Mouse (Mus musculus): ENCODE measurements at regions not wholly inside any gene's neighbourhood (a gene's known extent, or its start where the extent isn't known, plus 50 kb on each side); places are given as distances from the start of the nearest gene placed in this dataset.

DNA sequence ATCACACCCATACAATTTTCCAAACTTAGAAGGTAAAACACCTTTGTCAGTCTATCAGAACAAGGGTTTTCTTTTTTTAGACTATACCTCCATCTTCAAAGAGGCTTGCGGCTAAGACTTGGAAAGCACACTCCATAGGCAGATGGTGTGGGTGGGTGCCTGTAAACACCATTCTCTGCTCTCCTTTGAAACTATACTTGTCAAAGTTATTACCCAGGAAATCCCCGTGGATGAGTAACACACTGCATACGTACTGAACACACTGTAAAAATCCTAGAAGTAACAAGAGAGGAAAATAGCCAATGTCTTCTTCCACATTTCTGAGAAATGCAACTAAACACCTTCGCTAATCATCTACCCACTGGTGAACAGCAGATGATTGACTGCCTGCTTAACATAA, 464.0 kb upstream of the Adam24 start:
- H3K4me3 ChIP-seq (ENCODE audit: low read depth, low read length) = no peak overlapping the region
- no peaks in the 10 kb centered on the region for H3K36me3 ChIP-seq (ENCODE audit: control insufficient read depth, insufficient read depth, low read length)
- no peak overlapping the region for H3K27ac ChIP-seq (ENCODE audit: low read depth, low read length)
- no peaks in the 10 kb centered on the region for H3K27me3 ChIP-seq (ENCODE audit: control insufficient read depth, insufficient read depth, low read length)
- H3K4me1 ChIP-seq (ENCODE audit: control insufficient read depth, insufficient read depth, low read length) = no peaks in the 10 kb centered on the region
- ATAC-seq (replicated peaks; ENCODE audit: insufficient number of reproducible peaks, low FRiP score, low TSS enrichment) = no peak
- no peaks in the 10 kb centered on the region for H3K9me3 ChIP-seq (replicated peaks; ENCODE audit: control insufficient read depth, low read length)
- no peak overlapping the region for H3K9ac ChIP-seq (ENCODE audit: low read depth, low read length)
- WGBS (ENCODE audit: insufficient replicate concordance) = 76% methylated on average over 4 of the region's 4 CpGs
- H3K4me2 ChIP-seq = no peak overlapping the region

- no peak overlapping the region for H3K4me3 ChIP-seq (ENCODE audit: low read depth, low read length)
- H3K9me3 ChIP-seq (replicated peaks; ENCODE audit: control insufficient read depth, low read length) = no peaks in the 10 kb centered on the region
- H3K27me3 ChIP-seq (ENCODE audit: control insufficient read depth, insufficient read depth, low read length) = no peaks in the 10 kb centered on the region
- no peaks in the 10 kb centered on the region; the same call in 1 of the 2 replicates for H3K4me1 ChIP-seq (ENCODE audit: control insufficient read depth, insufficient read depth, low read length)
- H3K9ac ChIP-seq (ENCODE audit: low read depth, low read length) = no peak overlapping the region
- ATAC-seq (replicated peaks; ENCODE audit: insufficient number of reproducible peaks, low FRiP score, low TSS enrichment) = no peak
- H3K27ac ChIP-seq (ENCODE audit: low read depth, low read length) = no peak overlapping the region
- H3K36me3 ChIP-seq (ENCODE audit: control insufficient read depth, insufficient read depth, low read length) = no peaks in the 10 kb centered on the region
- H3K4me2 ChIP-seq = no peak overlapping the region
- WGBS (ENCODE audit: insufficient replicate concordance) = 22% methylated on average over 4 of the region's 4 CpGs
These were observed 451.4 kb upstream of the Adam24 start for GRCm38 (mm10) chr8:40223521-40223920.

DNA sequence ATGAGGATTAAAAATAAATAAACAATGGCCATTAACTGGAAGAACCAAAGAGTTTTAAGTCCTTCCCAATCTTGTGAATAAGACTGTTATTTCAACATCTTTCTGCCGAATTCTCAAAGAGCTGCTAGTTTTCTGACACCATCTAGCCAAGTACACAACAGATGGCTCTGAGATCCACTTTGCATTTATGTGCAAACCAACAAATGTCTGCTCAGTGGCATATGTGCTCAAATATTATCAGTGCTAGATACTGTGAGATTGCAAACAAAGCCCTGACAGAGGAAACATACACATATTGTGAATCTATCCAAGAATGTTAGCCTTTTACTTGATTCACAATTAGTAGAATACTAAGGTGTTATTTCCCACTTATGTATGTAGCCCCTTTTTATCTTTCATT, 447.6 kb upstream of the Adam24 start:
- Histone ChIP-seq H3K36me3 (ENCODE audit: control insufficient read depth, insufficient read depth, low read length) (no peaks in the 10 kb centered on the region), H3K4me3 (ENCODE audit: low read depth, low read length) (no peak overlapping the region), H3K4me2 (no peak overlapping the region), H3K4me1 (ENCODE audit: control insufficient read depth, insufficient read depth, low read length) (no peaks in the 10 kb centered on the region; the same call in 1 of the 2 replicates), H3K27ac (ENCODE audit: low read depth, low read length) (no peak overlapping the region), H3K9me3 (replicated peaks; ENCODE audit: control insufficient read depth, low read length) (no peaks in the 10 kb centered on the region), H3K27me3 (ENCODE audit: control insufficient read depth, insufficient read depth, low read length) (no peaks in the 10 kb centered on the region), H3K9ac (ENCODE audit: low read depth, low read length) (no peak overlapping the region)
- ATAC-seq (replicated peaks; ENCODE audit: insufficient number of reproducible peaks, low FRiP score, low TSS enrichment) = no peak
- WGBS (ENCODE audit: insufficient replicate concordance) = 80% methylated on average over 1 of the region's 1 CpGs

Measured in heart, embryonic 11.5 days (tissue).